Mouse (Mus musculus) ES-Bruce4 (cell line): ENCODE measurements around the gene Dusp22. TPM values are rescaled to one million over a fixed set of nuclear protein-coding genes. Genes with fewer than 3 reads are reported as not detected.

Experiments used
- H3K27ac ChIP-seq: 2 replicates; pipeline ENCODE4 v1.5.1; 2012; ENCODE audit warnings: low read length, inconsistent platforms; ENCODE audit not compliant: insufficient read depth
- H3K27me3 ChIP-seq: 2 replicates; pipeline ENCODE4 v1.6.1; 2012; ENCODE audit warnings: mild to moderate bottlenecking, low read length, inconsistent platforms; ENCODE audit not compliant: control insufficient read depth, poor library complexity, insufficient read depth, severe bottlenecking
- H3K36me3 ChIP-seq: 2 replicates; pipeline ENCODE4 v1.6.1; 2012; ENCODE audit warnings: inconsistent platforms, mild to moderate bottlenecking, low read length, moderate library complexity; ENCODE audit not compliant: control insufficient read depth, poor library complexity, insufficient read depth, severe bottlenecking
- H3K4me1 ChIP-seq: one replicate; pipeline ENCODE4 v1.8.1; 2011; ENCODE audit warnings: low read length; ENCODE audit not compliant: control insufficient read depth, insufficient read depth
- H3K4me3 ChIP-seq: 2 replicates; pipeline ENCODE4 v1.5.1; 2011; ENCODE audit warnings: low read depth, mild to moderate bottlenecking, low read length
- H3K9ac ChIP-seq: 2 replicates; pipeline ENCODE4 v1.6.1; 2012; ENCODE audit warnings: low read depth, mild to moderate bottlenecking, inconsistent platforms; ENCODE audit not compliant: poor library complexity, severe bottlenecking
- H3K9me3 ChIP-seq: replicated peaks from 2 replicates; pipeline ENCODE4 v1.6.1; 2012; ENCODE audit warnings: mild to moderate bottlenecking, low read length, inconsistent platforms; ENCODE audit not compliant: control insufficient read depth, poor library complexity, insufficient read depth, severe bottlenecking
- CTCF ChIP-seq: IDR thresholded peaks from one replicate; pipeline ENCODE4 v1.8.1; 2011; ENCODE audit warnings: low read depth, low read length
- EP300 ChIP-seq: IDR thresholded peaks from 2 replicates; pipeline ENCODE4 v1.6.1; 2011; ENCODE audit warnings: low read depth, low read length; ENCODE audit not compliant: insufficient read depth
- POLR2A ChIP-seq: IDR thresholded peaks from one replicate; pipeline ENCODE4 v1.8.1; 2011; ENCODE audit warnings: low read length; ENCODE audit not compliant: insufficient read depth
- polyA plus RNA-seq: library from polyadenylated mRNA; stranded (reverse); fragments of >200 nt; gene quantifications from 2 replicates; pipeline ENCODE4 v1.2.4, GENCODE M21; 2011; ENCODE audit warnings: low read depth; ENCODE audit not compliant: missing spikeins, insufficient read depth, insufficient read length

Gene Dusp22
- polyA plus RNA-seq, 1 experiment, result 13.1 TPM

DNA sequence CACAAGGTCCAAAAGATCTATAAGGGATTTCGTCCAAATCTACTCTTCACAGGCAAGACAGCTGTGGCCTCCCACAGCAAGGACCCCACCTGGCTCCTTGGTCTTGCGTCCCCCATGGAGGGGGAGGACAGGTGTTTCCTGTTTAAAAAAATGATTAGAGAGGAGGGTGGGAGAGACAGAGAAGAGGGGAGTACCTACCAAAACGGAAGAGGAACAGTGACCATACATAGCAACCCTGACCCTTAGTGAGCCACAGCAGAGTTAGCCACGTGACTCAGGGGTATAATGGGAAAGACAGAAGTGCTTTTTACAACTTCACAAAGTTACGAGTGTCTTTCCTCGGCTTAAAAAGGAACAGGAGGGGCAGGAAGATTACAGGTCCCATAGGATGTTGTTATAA, 26.8 kb upstream of the Dusp22 start:
- H3K27ac ChIP-seq, result no peak overlapping the region
- no peaks in the 10 kb centered on the region for H3K4me1 ChIP-seq
- no peak overlapping the region for H3K4me3 ChIP-seq
- H3K9me3 ChIP-seq, result no peaks in the 10 kb centered on the region
- H3K9ac ChIP-seq, result no peak overlapping the region
- H3K27me3 ChIP-seq, result no peaks in the 10 kb centered on the region
- no peaks in the 10 kb centered on the region for H3K36me3 ChIP-seq
- TF ChIP-seq POLR2A, result no peak
- no peak for TF ChIP-seq EP300
- no peak for TF ChIP-seq CTCF

GRCm38 (mm10) chr13:30636453-30636852, 23.3 kb upstream of the Dusp22 start:
- Histone ChIP-seq H3K4me1 (no peaks in the 10 kb centered on the region), H3K27me3 (no peaks in the 10 kb centered on the region), H3K4me3 (no peak overlapping the region), H3K27ac (no peak overlapping the region), H3K9ac (no peak overlapping the region), H3K9me3 (no peaks in the 10 kb centered on the region), H3K36me3 (no peaks in the 10 kb centered on the region)
- TF ChIP-seq CTCF (no peak), POLR2A (no peak), EP300 (no peak)

GRCm38 (mm10) chr13:30638378-30639115, 21.3 kb upstream of the Dusp22 start:
- TF ChIP-seq CTCF (no peak), POLR2A (no peak), EP300 (no peak)
- no peak overlapping the region for H3K4me3 ChIP-seq
- no peaks in the 10 kb centered on the region for H3K36me3 ChIP-seq
- no peak overlapping the region for H3K9ac ChIP-seq
- H3K4me1 ChIP-seq, result no peaks in the 10 kb centered on the region
- H3K27ac ChIP-seq, result no peak overlapping the region
- no peaks in the 10 kb centered on the region for H3K27me3 ChIP-seq
- no peaks in the 10 kb centered on the region for H3K9me3 ChIP-seq

- Histone ChIP-seq H3K9ac (no peak overlapping the region), H3K36me3 (no peaks in the 10 kb centered on the region), H3K4me1 (no peaks in the 10 kb centered on the region), H3K27me3 (no peaks in the 10 kb centered on the region), H3K4me3 (no peak overlapping the region), H3K27ac (no peak overlapping the region), H3K9me3 (no peaks in the 10 kb centered on the region)
- TF ChIP-seq POLR2A (no peak), EP300 (no peak), CTCF (no peak)
These were observed 17.7 kb upstream of the Dusp22 start for GRCm38 (mm10) chr13:30642053-30642452.

GRCm38 (mm10) chr13:30648461-30648860, 11.3 kb upstream of the Dusp22 start:
- no peak overlapping the region for H3K27ac ChIP-seq
- H3K4me1 ChIP-seq, result no peaks in the 10 kb centered on the region
- no peak overlapping the region for H3K4me3 ChIP-seq
- no peaks in the 10 kb centered on the region for H3K9me3 ChIP-seq
- H3K36me3 ChIP-seq, result no peaks in the 10 kb centered on the region
- no peaks in the 10 kb centered on the region for H3K27me3 ChIP-seq
- TF ChIP-seq CTCF (no peak), POLR2A (no peak), EP300 (no peak)
- H3K9ac ChIP-seq, result no peak overlapping the region

- no peaks in the 10 kb centered on the region for H3K4me1 ChIP-seq
- TF ChIP-seq EP300 (no peak), CTCF (no peak), POLR2A (no peak)
- H3K27me3 ChIP-seq, result no peaks in the 10 kb centered on the region
- H3K9ac ChIP-seq, result no peak overlapping the region
- H3K36me3 ChIP-seq, result no peaks in the 10 kb centered on the region
- H3K4me3 ChIP-seq, result no peak overlapping the region
- no peak overlapping the region for H3K27ac ChIP-seq
- H3K9me3 ChIP-seq, result no peaks in the 10 kb centered on the region
These were observed 10.6 kb upstream of the Dusp22 start for GRCm38 (mm10) chr13:30649197-30649596.
